Mouse (Mus musculus) cerebellum, postnatal 25 days (tissue): Measurements from ENCODE around the gene Gm20547.

Experiments used
- DNase-seq, 2 experiments: peaks; one replicate each; pipeline ENCODE4 v3.0.0; 2021; ENCODE audit warnings: mixed read lengths in 2 of 2

Gene Gm20547

GRCm38 (mm10) chr17:34895724-34896123 lies 13.9 kb upstream of the Gm20547 start:
- DNase-seq = peak in 1 of 2 experiments; percentile 19

- DNase-seq = peak; percentile 61 to 75
Observed at GRCm38 (mm10) chr17:34894801-34895530, 13.1 kb upstream of the Gm20547 start.

- peak; percentile 95 to 98 for DNase-seq
Observed at GRCm38 (mm10) chr17:34894074-34894597, 12.3 kb upstream of the Gm20547 start.

- peak in 1 of 2 experiments; percentile 19 for DNase-seq
Observed at GRCm38 (mm10) chr17:34893072-34893824, 11.4 kb upstream of the Gm20547 start.

GRCm38 (mm10) chr17:34891377-34891776 lies 9.5 kb upstream of the Gm20547 start:
- DNase-seq = no peak

- no peak for DNase-seq
Observed at GRCm38 (mm10) chr17:34890074-34890743, 8.4 kb upstream of the Gm20547 start.

- no peak for DNase-seq
Observed at GRCm38 (mm10) chr17:34887942-34888341, 6.1 kb upstream of the Gm20547 start.

GRCm38 (mm10) chr17:34885615-34886014 lies 3.8 kb upstream of the Gm20547 start:
- DNase-seq = no peak

GRCm38 (mm10) chr17:34884704-34885103 lies 2.9 kb upstream of the Gm20547 start:
- DNase-seq = no peak

- no peak for DNase-seq
Observed at GRCm38 (mm10) chr17:34883332-34883731, 1.5 kb upstream of the Gm20547 start.

GRCm38 (mm10) chr17:34881166-34881565 lies 676 bp downstream of the Gm20547 start:
- no peak for DNase-seq

GRCm38 (mm10) chr17:34879336-34879879 lies 2.4 kb downstream of the Gm20547 start, which contains the start of gene Zbtb12:
Gene Zbtb12 (plus strand): TSS chr17:34879483.
- no peak for DNase-seq

GRCm38 (mm10) chr17:34874321-34874720 lies 7.5 kb downstream of the Gm20547 start:
- no peak for DNase-seq

GRCm38 (mm10) chr17:34865981-34866380 lies 15.9 kb downstream of the Gm20547 start:
- DNase-seq = no peak

GRCm38 (mm10) chr17:34862416-34863081 lies 19.3 kb downstream of the Gm20547 start, which contains the start of gene Cfb:
Gene Cfb (minus strand): TSS chr17:34862518.
- DNase-seq = no peak

GRCm38 (mm10) chr17:34861704-34862415 lies 20.0 kb downstream of the Gm20547 start:
- no peak for DNase-seq

- DNase-seq = no peak
Observed at GRCm38 (mm10) chr17:34860514-34860913, 21.3 kb downstream of the Gm20547 start.

- no peak for DNase-seq
Observed at GRCm38 (mm10) chr17:34858670-34859069, 23.2 kb downstream of the Gm20547 start.

GRCm38 (mm10) chr17:34855825-34856224 lies 26.0 kb downstream of the Gm20547 start:
- DNase-seq = peak; percentile 38 to 66

GRCm38 (mm10) chr17:34854761-34855160 lies 27.1 kb downstream of the Gm20547 start:
- no peak for DNase-seq

GRCm38 (mm10) chr17:34853511-34853910 lies 28.3 kb downstream of the Gm20547 start:
- DNase-seq = no peak
